Mouse (Mus musculus): ENCODE data around the gene Adal.

DNA sequence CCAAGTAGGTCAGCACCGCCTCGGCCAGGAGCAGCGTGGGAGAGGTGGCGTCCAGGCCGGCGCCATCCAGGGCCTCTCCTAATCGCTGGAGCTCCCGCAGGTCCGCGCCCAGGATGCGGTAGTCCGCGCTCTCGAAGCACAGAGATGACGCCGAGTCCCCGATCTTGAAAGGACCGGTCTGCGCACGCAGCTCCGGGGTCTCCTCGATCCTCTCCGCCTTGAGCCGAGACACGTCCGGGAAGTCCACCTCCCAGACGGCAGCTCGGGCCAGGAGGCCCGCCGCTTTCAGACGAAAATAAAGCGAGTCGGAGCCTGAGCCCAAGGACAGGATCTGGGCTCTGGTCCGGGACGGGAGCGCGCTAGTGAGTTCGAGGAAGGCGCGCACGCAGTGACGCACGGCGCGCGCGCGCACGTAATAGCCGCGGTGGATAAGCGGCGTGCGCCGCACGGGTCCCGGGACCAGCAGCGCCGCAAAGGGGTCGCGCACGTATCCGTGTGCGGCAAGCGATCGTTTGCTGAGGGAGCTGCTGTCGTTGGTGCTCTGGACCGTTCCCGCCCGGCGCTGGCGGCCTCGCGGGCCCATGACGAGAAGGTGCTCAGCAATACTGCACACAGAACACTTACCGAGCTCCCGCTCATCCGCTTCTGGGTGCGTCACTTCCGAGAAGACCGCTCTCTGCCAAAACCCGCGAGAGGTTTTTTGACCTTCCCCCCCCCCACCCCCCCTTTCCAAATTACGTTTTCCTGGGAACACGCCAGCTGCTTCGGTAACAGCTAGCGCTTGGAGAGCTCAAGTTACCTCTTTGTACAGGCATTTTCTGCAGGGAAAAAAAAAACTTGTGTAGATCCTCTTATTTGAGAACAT is at the start of gene Adal, which contains the start of gene Lcmt2:
- TF ChIP-seq CTCF (conservative IDR thresholded peaks at IDR 0.05; ENCODE audit: low read length): no peak
- TF ChIP-seq POU5F1 (IDR thresholded peaks at IDR 0.05; ENCODE audit: borderline replicate concordance, low read length): no peak
